Mouse (Mus musculus) embryonic facial prominence, embryonic 11.5 days (tissue): ENCODE results near the gene Usp48. TPM values are rescaled to one million over a fixed set of nuclear protein-coding genes. Genes with fewer than 3 reads are reported as not detected.

Experiments
- ATAC-seq: fragments of 200-750 bp; cut with Nextera tagmentation; replicated peaks from 2 replicates; pipeline ENCODE4 v1.8.0; 2017; ENCODE audit warnings: low read depth; ENCODE audit not compliant: insufficient number of reproducible peaks, low FRiP score, low TSS enrichment
- DNase-seq: peaks from one replicate; pipeline ENCODE4 v3.0.0-alpha.2; 2015; ENCODE audit warnings: low spot score
- H3K27ac ChIP-seq: fragments of 300-500 bp; sonication (generic); replicated peaks from 2 replicates; pipeline ENCODE4 v1.5.1; 2014; ENCODE audit warnings: mild to moderate bottlenecking, low read depth, low read length, control low read depth
- H3K27me3 ChIP-seq: fragments of 300-500 bp; sonication (generic); 2 replicates; pipeline ENCODE4 v1.6.1; 2014; ENCODE audit warnings: mild to moderate bottlenecking, low read length, moderate library complexity, mixed read lengths; ENCODE audit not compliant: control insufficient read depth, insufficient read depth
- H3K36me3 ChIP-seq: fragments of 300-500 bp; sonication (generic); replicated peaks from 2 replicates; pipeline ENCODE4 v1.6.1; 2014; ENCODE audit warnings: low read depth, mild to moderate bottlenecking, low read length, moderate library complexity, mixed read lengths; ENCODE audit not compliant: control insufficient read depth, insufficient read depth
- H3K4me1 ChIP-seq: fragments of 300-500 bp; sonication (generic); 2 replicates; pipeline ENCODE4 v1.6.1; 2014; ENCODE audit warnings: low read length, mixed read lengths; ENCODE audit not compliant: control insufficient read depth, insufficient read depth
- H3K4me2 ChIP-seq: fragments of 300-500 bp; sonication (generic); 2 replicates; pipeline ENCODE4 v1.6.1; 2014; ENCODE audit warnings: low read depth, mild to moderate bottlenecking, control low read depth, low read length, moderate library complexity
- H3K4me3 ChIP-seq: fragments of 300-500 bp; sonication (generic); 2 replicates; pipeline ENCODE4 v1.5.1; 2014; ENCODE audit warnings: low read depth, low read length, control low read depth
- H3K9ac ChIP-seq: fragments of 300-500 bp; sonication (generic); replicated peaks from 2 replicates; pipeline ENCODE4 v1.6.1; 2014; ENCODE audit warnings: mild to moderate bottlenecking, control low read depth, low read length
- H3K9me3 ChIP-seq: fragments of 300-500 bp; sonication (generic); replicated peaks from 2 replicates; pipeline ENCODE4 v1.6.1; 2016; ENCODE audit warnings: mild to moderate bottlenecking, low read length, inconsistent platforms, mixed read lengths; ENCODE audit not compliant: control insufficient read depth
- WGBS: fragments of 180-500 bp; shearing (Covaris S2); extraction: QIAGEN DNeasy Blood & Tissue Kit; methylation state at CpG from one replicate; pipeline ENCODE4 v1.1.7; 2014; 5-methylcytosine and 5-hydroxymethylcytosine counted together
- polyA plus RNA-seq: library from polyadenylated mRNA; unstranded; fragments of >200 nt; fragmentation: Nextera tagmentation; extraction: Ambion mirVana; gene quantifications from 2 replicates; pipeline ENCODE4 v1.2.1, GENCODE M21; 2014

Usp48 gene
- polyA plus RNA-seq, 1 experiment from 2014 or later, result 76.7 TPM

DNA sequence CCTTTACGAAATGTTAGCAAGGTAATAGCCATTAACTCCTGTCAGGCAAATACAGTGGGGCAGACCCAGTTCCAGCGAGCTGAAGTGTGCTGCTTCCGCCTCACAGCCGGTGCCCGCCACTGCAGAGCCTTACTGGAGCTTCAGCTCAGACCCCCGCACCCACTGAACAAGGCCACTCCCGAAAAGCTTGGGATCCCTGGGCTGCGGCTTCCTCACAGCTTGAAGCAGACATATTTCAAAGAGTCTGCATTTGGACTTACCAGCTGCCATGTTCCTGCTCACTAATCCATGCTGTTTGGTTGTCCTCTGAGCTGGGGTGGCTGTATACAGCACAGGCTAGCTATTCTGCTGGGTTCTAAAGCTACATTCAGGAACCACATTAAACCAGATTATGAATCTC, 64.1 kb downstream of the Usp48 start:
- H3K36me3 ChIP-seq, result peaks cover 2% of the 10 kb centered on the region; the same call in 1 of the 2 replicates
- H3K4me3 ChIP-seq, result no peak overlapping the region
- no peak overlapping the region for H3K27ac ChIP-seq
- no peaks in the 10 kb centered on the region for H3K9me3 ChIP-seq
- no peak for ATAC-seq
- no peak overlapping the region for H3K4me2 ChIP-seq
- WGBS, result 90% methylated on average over 8 of the region's 8 CpGs
- H3K9ac ChIP-seq, result no peak overlapping the region
- no peaks in the 10 kb centered on the region for H3K4me1 ChIP-seq
- H3K27me3 ChIP-seq, result no peaks in the 10 kb centered on the region
- DNase-seq, result no peak

DNA sequence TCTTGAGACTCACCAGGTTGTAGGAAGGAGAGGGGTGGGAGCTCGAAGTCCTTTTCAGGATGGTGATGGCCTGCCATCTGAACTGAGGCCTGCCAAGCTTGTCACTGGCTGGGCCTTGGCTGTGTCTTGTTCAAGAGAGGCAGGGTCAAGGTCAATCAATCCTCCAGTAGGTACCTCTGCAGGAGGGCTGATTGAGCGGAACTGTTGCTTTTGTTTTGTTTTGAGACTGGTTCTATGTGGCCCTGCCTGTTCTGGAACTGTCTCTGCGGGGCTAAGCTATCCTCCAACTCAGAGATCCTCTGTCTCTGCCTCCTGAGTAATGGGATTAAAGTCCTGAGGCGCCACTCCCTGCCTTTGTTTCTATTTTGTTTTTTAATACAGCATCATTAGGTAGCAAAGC, 66.0 kb downstream of the Usp48 start:
- peaks cover 8% of the 10 kb centered on the region for H3K27me3 ChIP-seq
- 72% methylated on average over 4 of the region's 4 CpGs for WGBS
- H3K4me3 ChIP-seq, result no peak overlapping the region
- ATAC-seq, result no peak
- H3K27ac ChIP-seq, result no peak overlapping the region
- peaks cover 2% of the 10 kb centered on the region; the same call in 1 of the 2 replicates for H3K36me3 ChIP-seq
- H3K4me1 ChIP-seq, result peaks cover 3% of the 10 kb centered on the region
- no peak overlapping the region for H3K4me2 ChIP-seq
- DNase-seq, result no peak
- H3K9ac ChIP-seq, result no peak overlapping the region
- H3K9me3 ChIP-seq, result no peaks in the 10 kb centered on the region

- Histone ChIP-seq H3K27me3 (peaks cover 17% of the 10 kb centered on the region), H3K36me3 (no peaks in the 10 kb centered on the region; the same call in 1 of the 2 replicates), H3K4me3 (no peak overlapping the region), H3K4me2 (no peak overlapping the region), H3K4me1 (peaks cover 4% of the 10 kb centered on the region), H3K9me3 (no peaks in the 10 kb centered on the region), H3K27ac (no peak overlapping the region), H3K9ac (no peak overlapping the region)
- 59% methylated on average over 10 of the region's 10 CpGs for WGBS
- ATAC-seq (0 out of 2 replicates have a peak, but pooled peaks have one; percentile 10), DNase-seq (no peak)
These were observed 67.0 kb downstream of the Usp48 start for GRCm38 (mm10) chr4:137660364-137661077.

GRCm38 (mm10) chr4:137661078-137661450, 67.5 kb downstream of the Usp48 start:
- 65% methylated on average over 2 of the region's 2 CpGs for WGBS
- Histone ChIP-seq H3K36me3 (no peaks in the 10 kb centered on the region; the same call in 1 of the 2 replicates), H3K9ac (no peak overlapping the region), H3K4me3 (no peak overlapping the region), H3K9me3 (no peaks in the 10 kb centered on the region), H3K4me1 (peaks cover 4% of the 10 kb centered on the region), H3K4me2 (no peak overlapping the region), H3K27ac (no peak overlapping the region), H3K27me3 (peaks cover 21% of the 10 kb centered on the region)
- DNase-seq, result no peak
- no peak; the same call in 1 of the 2 replicates for ATAC-seq

GRCm38 (mm10) chr4:137661547-137661946, 68.0 kb downstream of the Usp48 start:
- peaks cover 4% of the 10 kb centered on the region for H3K4me1 ChIP-seq
- H3K9ac ChIP-seq, result no peak overlapping the region
- H3K27me3 ChIP-seq, result peaks cover 21% of the 10 kb centered on the region
- H3K9me3 ChIP-seq, result no peaks in the 10 kb centered on the region
- H3K27ac ChIP-seq, result no peak overlapping the region
- no peak overlapping the region for H3K4me2 ChIP-seq
- ATAC-seq (no peak), DNase-seq (no peak)
- no peak overlapping the region for H3K4me3 ChIP-seq
- no peaks in the 10 kb centered on the region; the same call in 1 of the 2 replicates for H3K36me3 ChIP-seq
- 78% methylated on average over 6 of the region's 6 CpGs for WGBS

DNA sequence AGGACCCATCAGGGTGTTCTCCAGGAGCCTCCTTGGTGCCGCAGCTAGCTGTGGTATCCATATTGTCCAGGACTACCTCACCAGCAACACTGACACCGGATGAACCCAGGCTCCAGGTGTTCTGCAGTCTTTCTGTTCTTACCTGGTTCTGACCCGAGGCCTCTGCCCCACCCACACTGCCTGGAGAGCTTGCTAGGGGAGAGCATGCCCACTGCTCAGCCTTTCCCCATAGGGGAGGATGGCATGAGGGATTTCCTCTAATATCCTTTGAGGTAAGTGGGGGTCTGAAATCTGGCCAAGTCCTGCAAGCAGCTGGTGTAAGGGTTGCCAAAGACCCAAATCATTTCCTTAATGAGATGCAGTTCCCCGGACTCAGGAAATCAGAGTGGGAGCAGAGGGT, 69.9 kb downstream of the Usp48 start:
- H3K27me3 ChIP-seq, result peaks cover 21% of the 10 kb centered on the region
- H3K4me2 ChIP-seq, result no peak overlapping the region
- H3K9ac ChIP-seq, result no peak overlapping the region
- 84% methylated on average over 4 of the region's 4 CpGs for WGBS
- no peaks in the 10 kb centered on the region for H3K9me3 ChIP-seq
- H3K4me3 ChIP-seq, result no peak overlapping the region
- H3K27ac ChIP-seq, result no peak overlapping the region
- no peaks in the 10 kb centered on the region for H3K36me3 ChIP-seq
- no peak for DNase-seq
- H3K4me1 ChIP-seq, result peaks cover 4% of the 10 kb centered on the region
- no peak for ATAC-seq

DNA sequence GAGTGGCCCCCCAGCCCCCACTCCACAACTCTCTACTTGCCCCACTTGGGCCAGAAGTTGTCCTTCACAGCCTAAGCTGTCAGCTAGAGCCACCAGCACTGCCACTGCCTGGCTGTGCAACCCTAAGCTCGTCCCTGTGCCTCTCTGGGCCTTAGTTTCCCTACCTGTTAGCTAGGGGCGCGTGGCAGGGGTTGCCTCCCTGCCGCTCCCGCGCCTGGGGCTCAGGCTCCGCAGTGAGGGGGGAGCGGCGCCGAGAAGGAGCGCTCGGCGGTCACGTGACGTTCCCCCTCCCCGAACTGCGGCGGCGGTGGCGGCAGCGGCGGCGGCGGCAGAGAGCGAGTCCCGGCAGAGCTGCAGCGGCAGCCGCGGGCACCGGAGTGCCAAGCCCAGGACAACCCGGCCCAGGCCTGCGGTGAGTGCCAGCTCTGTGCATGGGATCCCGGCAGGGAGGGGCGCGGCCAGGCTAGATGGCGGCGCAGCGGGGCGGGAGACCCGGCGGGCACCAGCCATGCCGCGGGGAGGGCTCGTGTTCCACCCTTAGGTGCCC, 71.0 kb downstream of the Usp48 start, which contains the start of gene Rap1gap:
Gene Rap1gap, plus strand, starts transcription at position 294 of the 547 bp plus-strand sequence.
- Histone ChIP-seq H3K36me3 (no peaks in the 10 kb centered on the region), H3K4me1 (peaks cover 4% of the 10 kb centered on the region), H3K27ac (no peak within 1 kb of the TSS), H3K27me3 (peaks cover 21% of the 10 kb centered on the region), H3K4me3 (peak within 1 kb of the TSS; percentile 49), H3K9me3 (no peaks in the 10 kb centered on the region), H3K4me2 (peak within 1 kb of the TSS; percentile 85), H3K9ac (peak within 1 kb of the TSS; percentile 63)
- peak; percentile 35 for DNase-seq
- under 1% methylated on average over 44 of the region's 44 CpGs for WGBS
- ATAC-seq, result no peak

GRCm38 (mm10) chr4:137664980-137665675, 71.6 kb downstream of the Usp48 start:
- ATAC-seq, result no peak
- H3K9ac ChIP-seq, result peak overlapping the region; percentile 63
- no peaks in the 10 kb centered on the region for H3K9me3 ChIP-seq
- H3K36me3 ChIP-seq, result no peaks in the 10 kb centered on the region
- DNase-seq, result no peak
- H3K4me3 ChIP-seq, result peak overlapping the region; percentile 49
- no peak overlapping the region for H3K27ac ChIP-seq
- peaks cover 21% of the 10 kb centered on the region for H3K27me3 ChIP-seq
- H3K4me2 ChIP-seq, result peak overlapping the region; percentile 85
- 16% methylated on average over 15 of the region's 15 CpGs for WGBS
- H3K4me1 ChIP-seq, result peaks cover 4% of the 10 kb centered on the region
